Mouse (Mus musculus) liver, embryonic 12.5 days (tissue): ENCODE measurements around the gene Ormdl3. TPM values are rescaled to one million over a fixed set of nuclear protein-coding genes. Genes with fewer than 3 reads are reported as not detected.
A peak's percentile ranks its signal among the peaks of the same experiment; 100 is the strongest.

ENCODE experiments used
- ATAC-seq: fragments of 200-750 bp; cut with Nextera tagmentation; 2 replicates; pipeline ENCODE4 v1.8.0; 2017; ENCODE audit warnings: moderate number of reproducible peaks, mild to moderate bottlenecking, moderate library complexity
- H3K27ac ChIP-seq: fragments of 300-500 bp; sonication (generic); 2 replicates; pipeline ENCODE4 v1.5.1; 2016; ENCODE audit warnings: mild to moderate bottlenecking
- H3K27me3 ChIP-seq: fragments of 300-500 bp; sonication (generic); replicated peaks from 2 replicates; pipeline ENCODE4 v1.6.1; 2016; ENCODE audit warnings: mild to moderate bottlenecking, moderate library complexity
- H3K36me3 ChIP-seq: fragments of 300-500 bp; sonication (generic); 2 replicates; pipeline ENCODE4 v1.6.1; 2016; ENCODE audit warnings: mild to moderate bottlenecking, moderate library complexity
- H3K4me1 ChIP-seq: fragments of 300-500 bp; sonication (generic); 2 replicates; pipeline ENCODE4 v1.6.1; 2016
- H3K4me2 ChIP-seq: fragments of 300-500 bp; sonication (generic); 2 replicates; pipeline ENCODE4 v1.6.1; 2016; ENCODE audit warnings: mild to moderate bottlenecking, moderate library complexity
- H3K4me3 ChIP-seq: fragments of 300-500 bp; sonication (generic); 2 replicates; pipeline ENCODE4 v1.5.1; 2016; ENCODE audit warnings: mild to moderate bottlenecking, moderate library complexity
- H3K9ac ChIP-seq: fragments of 300-500 bp; sonication (generic); 2 replicates; pipeline ENCODE4 v1.6.1; 2016; ENCODE audit warnings: mild to moderate bottlenecking, moderate library complexity
- H3K9me3 ChIP-seq: fragments of 300-500 bp; sonication (generic); replicated peaks from 2 replicates; pipeline ENCODE4 v1.6.1; 2016; ENCODE audit warnings: mild to moderate bottlenecking, moderate library complexity
- whole genome bisulfite sequencing: fragments of 180-500 bp; shearing (Covaris S2); methylation state at CpG from one replicate; pipeline ENCODE4 v1.1.7; 2016; ENCODE audit not compliant: insufficient replicate concordance; 5-methylcytosine and 5-hydroxymethylcytosine counted together
- polyA plus RNA-seq: library from polyadenylated mRNA; unstranded; fragments of >200 nt; fragmentation: Nextera tagmentation; extraction: Ambion mirVana; gene quantifications from 2 replicates; pipeline ENCODE4 v1.2.1, GENCODE M21; 2016

The Ormdl3 gene
- polyA plus RNA-seq, 1 experiment from 2014 or later, result 44.2 TPM

DNA sequence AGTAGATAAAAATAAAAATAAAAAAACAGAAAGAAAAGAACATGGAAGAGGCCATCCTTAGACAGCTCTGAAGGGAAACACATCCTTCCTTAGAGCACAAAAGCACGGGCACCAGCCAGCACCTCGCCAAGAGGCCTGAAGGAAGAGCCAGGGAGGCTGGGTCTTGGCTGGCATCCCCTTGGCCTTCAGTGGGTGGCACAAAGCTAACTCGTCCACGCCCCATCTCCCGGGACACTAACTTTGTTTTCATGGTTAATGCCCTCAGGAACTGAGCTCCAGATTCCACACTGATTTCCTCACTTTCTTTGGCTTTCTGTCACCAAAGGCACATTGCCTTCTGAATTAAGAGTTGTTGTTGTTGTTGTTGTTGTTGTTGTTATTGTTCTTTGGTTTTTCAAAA, 9.4 kb downstream of the Ormdl3 start:
- 94% methylated on average over 5 of the region's 5 CpGs for WGBS
- ATAC-seq, result no peak

DNA sequence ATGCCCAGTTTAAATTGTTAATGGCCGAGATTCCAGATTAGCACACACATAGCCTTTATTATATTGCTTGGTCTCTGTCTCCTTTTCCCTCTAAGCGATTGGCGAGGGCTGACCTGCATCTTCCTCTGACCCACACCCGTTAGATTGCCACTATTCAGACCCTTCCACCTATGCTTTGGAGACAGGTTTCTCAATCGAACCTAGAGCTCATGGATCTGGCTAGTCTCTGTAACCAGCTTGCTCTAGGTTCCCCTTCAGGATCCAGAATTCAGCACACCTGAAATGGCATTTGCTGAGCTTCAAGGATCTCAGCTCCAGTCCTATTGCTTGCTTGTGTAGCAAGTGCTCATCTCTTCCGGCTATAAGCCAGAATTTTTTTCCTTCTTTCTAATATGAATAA, 17.7 kb downstream of the Ormdl3 start:
- Histone ChIP-seq H3K4me2 (no peak overlapping the region), H3K36me3 (no peaks in the 10 kb centered on the region), H3K27me3 (peaks cover 11% of the 10 kb centered on the region; the same call in 1 of the 2 replicates), H3K9me3 (no peaks in the 10 kb centered on the region), H3K9ac (no peak overlapping the region), H3K27ac (no peak overlapping the region), H3K4me1 (no peaks in the 10 kb centered on the region), H3K4me3 (no peak overlapping the region)
- no peak for ATAC-seq
- 62% methylated on average over 6 of the region's 6 CpGs for WGBS

More for the DNA sequence above, 9.4 kb downstream of the Ormdl3 start:
- Histone ChIP-seq H3K36me3 (peaks cover 19% of the 10 kb centered on the region), H3K9ac (no peak overlapping the region), H3K4me1 (peaks cover 50% of the 10 kb centered on the region), H3K27me3 (no peaks in the 10 kb centered on the region), H3K4me2 (no peak overlapping the region), H3K9me3 (no peaks in the 10 kb centered on the region), H3K27ac (0 out of 2 replicates have a peak overlapping the region, but pooled peaks have one; percentile 2), H3K4me3 (no peak overlapping the region)

DNA sequence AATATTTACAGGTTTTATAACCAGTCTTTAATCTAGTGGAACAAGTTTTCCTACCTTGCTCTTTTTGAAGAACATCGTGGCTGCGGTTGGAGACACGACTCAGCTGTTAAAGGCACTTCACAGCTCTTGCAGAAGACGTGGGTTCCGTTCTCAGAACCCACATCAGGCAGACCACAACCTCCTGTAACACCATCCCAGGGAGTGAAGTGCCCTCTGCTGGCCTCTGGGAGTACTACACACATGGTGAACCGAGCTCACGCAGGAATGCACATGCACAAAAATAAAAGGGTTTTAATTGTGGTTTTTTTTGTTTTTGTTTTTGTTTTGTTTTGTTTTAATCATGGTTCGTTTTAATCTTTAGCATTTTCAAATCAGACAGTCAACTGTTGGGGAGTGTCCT, 18.8 kb downstream of the Ormdl3 start:
- 78% methylated on average over 8 of the region's 8 CpGs for WGBS
- no peak overlapping the region for H3K4me3 ChIP-seq
- H3K4me1 ChIP-seq, result no peaks in the 10 kb centered on the region
- H3K27me3 ChIP-seq, result peaks cover 11% of the 10 kb centered on the region; the same call in 1 of the 2 replicates
- no peaks in the 10 kb centered on the region for H3K9me3 ChIP-seq
- H3K27ac ChIP-seq, result no peak overlapping the region
- no peak overlapping the region for H3K4me2 ChIP-seq
- H3K36me3 ChIP-seq, result no peaks in the 10 kb centered on the region
- ATAC-seq, result no peak
- no peak overlapping the region for H3K9ac ChIP-seq

DNA sequence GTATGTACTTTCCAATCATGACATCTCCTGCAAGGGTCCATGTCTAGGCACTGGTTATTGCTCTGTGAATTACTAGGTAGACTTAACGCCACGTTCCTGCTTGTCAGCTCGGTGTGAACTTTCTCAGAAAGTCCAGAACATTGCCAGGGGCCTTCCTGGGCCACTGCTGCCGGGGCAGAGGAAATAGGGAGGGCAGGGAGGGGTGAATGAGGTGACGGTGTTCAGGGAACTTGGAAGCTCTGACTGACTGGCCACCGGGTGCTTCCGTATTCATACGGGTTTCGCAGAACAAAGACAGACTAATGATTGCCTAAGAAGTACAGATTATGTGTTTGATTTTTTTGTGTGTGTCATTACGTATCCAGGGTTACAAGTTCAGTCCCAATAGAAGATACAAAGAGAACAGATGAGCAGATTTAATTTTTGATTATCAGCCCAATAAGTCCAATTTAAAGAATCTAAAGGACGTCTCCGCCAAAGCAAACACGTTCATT, 23.2 kb downstream of the Ormdl3 start:
- ATAC-seq, result no peak
- WGBS, result 61% methylated on average over 13 of the region's 13 CpGs
- no peak overlapping the region for H3K27ac ChIP-seq

DNA sequence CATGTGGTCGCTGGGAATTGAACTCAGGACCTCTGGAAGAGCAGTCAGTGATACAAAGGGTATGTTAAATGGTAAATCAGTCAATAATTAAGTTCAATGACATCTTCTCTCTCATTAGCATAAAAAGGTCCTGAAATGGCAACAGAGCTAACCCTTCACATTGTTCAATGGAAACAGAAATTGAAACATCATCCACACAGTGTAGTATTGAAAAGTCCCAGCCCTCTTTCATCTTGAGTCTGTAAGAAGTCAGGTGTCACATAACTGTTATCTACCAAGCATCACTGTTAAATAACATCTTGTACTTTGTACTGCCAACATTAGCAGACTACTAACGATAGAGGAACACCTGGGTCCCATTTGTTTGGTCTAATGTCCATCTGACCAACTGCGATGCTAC, 24.1 kb downstream of the Ormdl3 start:
- no peaks in the 10 kb centered on the region for H3K9me3 ChIP-seq
- no peaks in the 10 kb centered on the region for H3K4me1 ChIP-seq
- no peaks in the 10 kb centered on the region for H3K36me3 ChIP-seq
- no peak overlapping the region for H3K4me3 ChIP-seq
- H3K27me3 ChIP-seq, result peaks cover 26% of the 10 kb centered on the region
- ATAC-seq, result no peak
- H3K4me2 ChIP-seq, result no peak overlapping the region
- H3K27ac ChIP-seq, result no peak overlapping the region
- H3K9ac ChIP-seq, result no peak overlapping the region
- 78% methylated on average over 3 of the region's 3 CpGs for WGBS

More for the DNA sequence above, 23.2 kb downstream of the Ormdl3 start:
- Histone ChIP-seq H3K4me3 (no peak overlapping the region), H3K9me3 (no peaks in the 10 kb centered on the region), H3K9ac (no peak overlapping the region), H3K36me3 (no peaks in the 10 kb centered on the region), H3K4me2 (no peak overlapping the region), H3K27me3 (peaks cover 21% of the 10 kb centered on the region), H3K4me1 (no peaks in the 10 kb centered on the region)

DNA sequence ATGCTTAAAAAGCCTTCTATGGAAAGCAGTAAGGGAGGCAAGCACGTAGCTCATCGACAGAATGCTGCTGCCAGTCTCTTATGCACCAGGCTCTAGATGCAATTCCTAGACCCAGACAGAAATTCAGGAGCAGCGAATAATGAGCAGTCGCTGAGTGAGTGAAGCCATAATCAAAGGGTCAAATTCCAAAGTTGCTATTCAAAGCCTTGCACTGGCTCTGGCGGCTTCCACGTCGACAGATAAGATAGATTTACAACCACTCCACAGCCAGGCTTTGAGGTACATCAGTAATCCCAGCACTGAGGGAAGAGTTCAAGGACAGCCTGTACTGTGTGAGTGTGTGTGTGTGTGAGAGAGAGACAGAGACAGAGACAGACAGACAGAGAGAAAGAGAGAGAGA, 26.2 kb downstream of the Ormdl3 start:
- Histone ChIP-seq H3K27ac (no peak overlapping the region), H3K27me3 (peaks cover 29% of the 10 kb centered on the region), H3K36me3 (no peaks in the 10 kb centered on the region), H3K4me3 (no peak overlapping the region), H3K9ac (no peak overlapping the region), H3K4me1 (no peaks in the 10 kb centered on the region), H3K9me3 (no peaks in the 10 kb centered on the region), H3K4me2 (no peak overlapping the region)
- no peak for ATAC-seq
- 40% methylated on average over 7 of the region's 7 CpGs for WGBS

DNA sequence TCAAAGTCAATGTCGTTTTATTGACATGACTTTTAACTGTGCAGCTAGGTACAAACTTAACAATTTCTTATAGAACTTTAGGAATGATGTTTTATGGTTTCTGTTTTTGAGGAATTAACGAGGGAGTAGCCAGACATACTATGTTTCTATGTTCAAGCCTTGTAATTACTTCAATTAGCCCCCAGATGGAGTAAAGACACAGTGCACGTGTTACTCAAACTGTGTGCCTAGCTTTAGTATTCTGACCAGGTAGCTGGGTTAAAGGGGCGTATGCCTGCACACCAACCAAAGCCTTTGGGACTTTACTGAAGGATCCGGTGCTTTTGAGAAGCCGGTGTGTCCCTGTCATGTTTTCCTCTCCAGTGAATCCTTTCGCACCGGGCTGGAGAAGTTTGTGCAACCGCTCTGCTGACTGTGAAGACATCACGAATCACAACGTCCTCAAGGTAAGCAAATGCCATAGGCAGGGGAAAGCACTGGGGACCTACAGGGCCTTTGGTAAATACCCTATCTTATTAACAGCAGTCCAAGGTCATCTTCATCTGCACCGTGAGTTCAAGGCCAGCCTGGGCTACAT, 32.0 kb downstream of the Ormdl3 start:
- Histone ChIP-seq H3K27me3 (peaks cover 22% of the 10 kb centered on the region), H3K4me3 (no peak overlapping the region), H3K4me1 (peaks cover 14% of the 10 kb centered on the region), H3K27ac (no peak overlapping the region), H3K9ac (no peak overlapping the region), H3K36me3 (no peaks in the 10 kb centered on the region), H3K9me3 (no peaks in the 10 kb centered on the region), H3K4me2 (no peak overlapping the region)
- WGBS, result 63% methylated on average over 12 of the region's 12 CpGs
- no peak for ATAC-seq

DNA sequence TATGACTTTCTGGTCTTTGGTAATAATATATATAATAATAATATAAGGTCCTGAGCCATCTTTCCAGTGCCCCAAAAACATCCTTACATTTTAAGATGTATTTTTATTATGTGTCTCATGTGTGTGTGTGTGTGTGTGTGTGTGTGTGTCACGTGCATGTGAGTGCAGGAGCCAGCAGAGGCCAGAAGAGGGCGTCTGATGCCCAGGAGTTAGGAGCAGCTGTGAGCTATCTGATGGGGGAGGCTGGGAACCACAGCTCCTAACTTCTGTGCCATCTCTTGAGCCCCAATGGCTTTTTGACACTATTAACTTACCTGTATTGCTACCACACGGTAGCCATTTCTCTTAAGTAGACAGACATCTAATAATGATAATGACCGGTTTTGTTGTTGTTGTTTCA, 33.2 kb downstream of the Ormdl3 start:
- no peaks in the 10 kb centered on the region for H3K9me3 ChIP-seq
- no peak overlapping the region for H3K4me2 ChIP-seq
- WGBS, result 79% methylated on average over 4 of the region's 4 CpGs
- no peak overlapping the region for H3K9ac ChIP-seq
- peaks cover 29% of the 10 kb centered on the region for H3K27me3 ChIP-seq
- no peak for ATAC-seq
- no peaks in the 10 kb centered on the region for H3K36me3 ChIP-seq
- no peak overlapping the region for H3K27ac ChIP-seq
- peaks cover 20% of the 10 kb centered on the region for H3K4me1 ChIP-seq
- H3K4me3 ChIP-seq, result no peak overlapping the region

DNA sequence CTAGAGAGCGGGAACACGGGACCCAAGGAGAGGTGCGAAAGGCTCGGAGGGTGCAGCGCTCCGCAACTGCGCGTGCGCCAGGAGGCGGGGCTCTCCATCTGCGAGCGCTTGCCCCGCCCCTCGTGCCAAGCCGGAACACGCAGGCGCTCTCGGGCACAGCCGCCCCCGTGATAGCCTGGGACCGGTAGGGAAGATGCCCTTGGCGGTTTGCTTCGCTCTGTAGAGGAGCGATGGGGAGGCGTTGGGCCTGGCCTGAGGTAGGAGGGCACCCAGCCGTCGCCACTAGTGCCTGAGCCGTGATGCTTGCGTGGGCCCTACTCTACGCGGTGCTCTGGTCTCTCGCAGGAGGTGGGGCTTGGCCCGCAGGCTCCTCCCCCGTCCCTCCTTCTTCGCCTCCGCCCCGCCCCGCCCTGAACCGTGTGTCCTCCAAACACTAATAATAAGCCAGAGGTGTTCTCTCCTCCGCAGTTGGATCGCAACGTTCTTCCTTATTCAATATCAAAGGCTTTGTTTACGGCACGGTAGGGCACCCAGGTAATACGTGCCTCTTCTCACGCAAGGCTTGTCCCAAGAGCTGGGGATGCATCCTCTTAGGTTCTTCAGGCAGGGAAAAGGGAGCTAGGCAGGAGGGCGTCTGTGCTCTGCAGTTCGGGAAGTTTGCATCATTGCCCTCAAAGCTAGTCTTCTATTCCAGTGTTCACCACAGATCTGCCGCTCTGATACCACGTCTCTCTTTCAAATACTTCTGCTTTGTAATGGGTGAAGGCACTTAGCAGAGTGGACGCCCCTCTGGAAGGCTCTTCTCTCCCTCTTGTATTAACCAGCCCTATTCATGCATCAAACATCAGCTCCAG, 36.0 kb downstream of the Ormdl3 start, which contains the start of gene Zpbp2:
Gene Zpbp2, plus strand, starts transcription at position 123 of the 854 bp plus-strand sequence.
- H3K27ac ChIP-seq, result peak within 1 kb of the TSS; percentile 82
- H3K4me1 ChIP-seq, result peaks cover 20% of the 10 kb centered on the region
- peak within 1 kb of the TSS; percentile 91 for H3K4me2 ChIP-seq
- WGBS, result under 1% methylated on average over 49 of the region's 51 CpGs
- peak within 1 kb of the TSS; percentile 73 for H3K4me3 ChIP-seq
- peak within 1 kb of the TSS; percentile 75 for H3K9ac ChIP-seq
- H3K36me3 ChIP-seq, result no peaks in the 10 kb centered on the region
- no peaks in the 10 kb centered on the region for H3K9me3 ChIP-seq
- H3K27me3 ChIP-seq, result peaks cover 44% of the 10 kb centered on the region
- ATAC-seq, result peak; percentile 99

DNA sequence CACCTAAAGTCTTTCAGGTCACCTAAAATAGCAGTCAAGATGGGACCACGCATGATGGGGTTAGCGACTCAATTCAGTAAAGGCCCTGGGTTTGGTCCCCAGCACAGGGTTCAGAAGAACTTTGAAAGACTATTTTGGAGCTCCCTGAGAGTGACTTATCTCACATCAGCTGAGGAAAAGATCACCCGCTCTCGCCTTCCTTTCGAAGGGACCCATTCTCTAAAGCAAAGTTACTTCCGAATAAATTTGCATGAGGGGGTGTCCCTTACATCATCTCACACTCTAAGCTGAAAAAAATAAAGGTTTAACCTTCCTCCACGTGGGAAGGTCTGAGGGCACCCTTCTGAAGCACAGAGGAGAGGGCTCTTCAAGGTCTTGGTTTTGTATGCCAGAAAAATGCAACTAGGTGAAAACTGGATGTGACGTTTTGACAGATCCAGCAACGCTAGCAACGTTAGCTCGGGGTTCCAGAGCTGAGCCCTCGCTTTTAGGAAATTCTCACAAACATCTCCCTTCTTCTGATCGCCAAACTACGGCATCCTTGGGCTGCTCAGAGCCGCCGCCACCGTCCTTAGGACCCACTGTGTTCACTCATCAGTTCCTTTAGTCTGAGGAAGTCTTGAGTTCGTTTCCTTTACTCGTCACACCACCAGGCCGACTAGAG, 36.7 kb downstream of the Ormdl3 start:
- Histone ChIP-seq H3K36me3 (no peaks in the 10 kb centered on the region), H3K4me3 (peak overlapping the region; percentile 73), H3K27ac (peak overlapping the region; percentile 82; the same call in 1 of the 2 replicates), H3K9ac (peak overlapping the region; percentile 75), H3K4me1 (peaks cover 26% of the 10 kb centered on the region), H3K9me3 (no peaks in the 10 kb centered on the region), H3K4me2 (peak overlapping the region; percentile 91), H3K27me3 (peaks cover 52% of the 10 kb centered on the region)
- no peak for ATAC-seq
- WGBS, result 12% methylated on average over 20 of the region's 20 CpGs

DNA sequence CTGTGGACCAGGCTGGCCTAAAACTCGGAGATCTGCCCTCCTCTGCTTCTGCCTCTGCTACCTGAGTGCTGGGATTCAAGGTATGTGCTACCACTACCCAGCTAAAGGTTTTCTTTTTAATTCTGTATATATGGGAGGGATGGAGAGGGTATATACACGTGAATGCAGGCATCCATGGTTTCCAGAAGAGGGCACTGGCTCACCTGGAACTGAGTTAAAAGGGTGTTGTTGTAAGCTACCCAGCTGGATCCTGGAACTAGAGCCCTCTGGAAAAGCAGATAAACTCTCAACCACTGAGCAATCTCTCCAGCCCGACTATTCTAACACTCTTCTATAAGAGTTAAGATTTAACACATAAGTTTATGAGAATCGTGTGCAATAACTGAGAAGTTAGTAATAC, 37.8 kb downstream of the Ormdl3 start:
- Histone ChIP-seq H3K9ac (no peak overlapping the region), H3K9me3 (no peaks in the 10 kb centered on the region), H3K4me1 (peaks cover 29% of the 10 kb centered on the region), H3K36me3 (no peaks in the 10 kb centered on the region), H3K27ac (no peak overlapping the region), H3K4me3 (no peak overlapping the region), H3K4me2 (no peak overlapping the region), H3K27me3 (peaks cover 63% of the 10 kb centered on the region)
- WGBS, result 47% methylated on average over 4 of the region's 4 CpGs
- no peak for ATAC-seq

DNA sequence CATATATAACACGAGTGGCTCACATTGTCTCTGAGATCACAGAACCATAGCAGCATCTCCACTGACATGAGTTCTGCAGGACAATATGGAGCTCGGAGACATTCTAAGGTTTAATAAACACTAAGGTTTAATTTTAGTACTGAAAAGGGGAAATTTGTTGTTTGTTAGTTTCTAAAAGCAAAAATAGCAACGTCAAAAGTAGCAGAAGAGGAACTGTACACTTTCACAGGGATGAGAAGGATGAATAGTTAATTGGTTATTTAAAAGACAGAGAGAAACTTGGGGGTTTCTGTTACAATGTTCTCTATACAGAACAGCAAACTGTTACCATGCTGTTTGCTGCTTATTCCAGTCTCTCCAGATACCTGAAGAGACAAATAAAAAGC, 39.9 kb downstream of the Ormdl3 start:
- no peaks in the 10 kb centered on the region for H3K9me3 ChIP-seq
- peaks cover 29% of the 10 kb centered on the region for H3K4me1 ChIP-seq
- H3K4me3 ChIP-seq, result no peak overlapping the region
- no peak overlapping the region for H3K27ac ChIP-seq
- H3K27me3 ChIP-seq, result peaks cover 80% of the 10 kb centered on the region
- no peak overlapping the region for H3K4me2 ChIP-seq
- no peak for ATAC-seq
- H3K36me3 ChIP-seq, result no peaks in the 10 kb centered on the region
- H3K9ac ChIP-seq, result no peak overlapping the region
- WGBS, result 40% methylated on average over 3 of the region's 3 CpGs
